Mouse (Mus musculus): ENCODE measurements around the gene Shisa9. TPM values are rescaled to one million over a fixed set of nuclear protein-coding genes. Genes with fewer than 3 reads are reported as not detected.
A peak's percentile ranks its signal among the peaks of the same experiment; 100 is the strongest.

Gene Shisa9
- polyA plus RNA-seq, 1 experiment from 2014 or later: 0.51 TPM

- Histone ChIP-seq H3K36me3 (ENCODE audit: insufficient read depth, low read length) (no peaks in the 10 kb centered on the region), H3K27me3 (ENCODE audit: insufficient read depth, low read length) (no peaks in the 10 kb centered on the region), H3K9me3 (replicated peaks; ENCODE audit: low read length) (no peaks in the 10 kb centered on the region), H3K9ac (ENCODE audit: low read depth, low read length) (no peak overlapping the region), H3K4me1 (replicated peaks; ENCODE audit: insufficient read depth, low read length) (no peaks in the 10 kb centered on the region), H3K4me3 (replicated peaks; ENCODE audit: low read depth, low read length) (no peak overlapping the region), H3K27ac (no peak overlapping the region), H3K4me2 (ENCODE audit: low read length) (no peak overlapping the region)
- 80% methylated on average over 3 of the region's 3 CpGs for WGBS
- DNase-seq (ENCODE audit: low spot score) (no peak), ATAC-seq (replicated peaks; ENCODE audit: low FRiP score, low read depth) (no peak)
- no peak for TF ChIP-seq CTCF (IDR thresholded peaks at IDR 0.05; ENCODE audit: low read depth)
Measured at GRCm38 (mm10) chr16:12307318-12307965, 323.5 kb downstream of the Shisa9 start.

GRCm38 (mm10) chr16:12309826-12310225, 325.9 kb downstream of the Shisa9 start:
- Histone ChIP-seq H3K9ac (ENCODE audit: low read depth, low read length) (no peak overlapping the region), H3K27ac (no peak overlapping the region), H3K9me3 (replicated peaks; ENCODE audit: low read length) (no peaks in the 10 kb centered on the region), H3K4me1 (replicated peaks; ENCODE audit: insufficient read depth, low read length) (no peaks in the 10 kb centered on the region), H3K4me2 (ENCODE audit: low read length) (no peak overlapping the region), H3K4me3 (replicated peaks; ENCODE audit: low read depth, low read length) (no peak overlapping the region), H3K36me3 (ENCODE audit: insufficient read depth, low read length) (no peaks in the 10 kb centered on the region), H3K27me3 (ENCODE audit: insufficient read depth, low read length) (no peaks in the 10 kb centered on the region)
- DNase-seq (ENCODE audit: low spot score): peak; percentile 36
- peak; percentile 65 for ATAC-seq (replicated peaks; ENCODE audit: low FRiP score, low read depth)
- no peak for TF ChIP-seq CTCF (IDR thresholded peaks at IDR 0.05; ENCODE audit: low read depth)

GRCm38 (mm10) chr16:12315627-12316026, 331.7 kb downstream of the Shisa9 start:
- no peak for TF ChIP-seq CTCF (IDR thresholded peaks at IDR 0.05; ENCODE audit: low read depth)
- no peaks in the 10 kb centered on the region for H3K27me3 ChIP-seq (ENCODE audit: insufficient read depth, low read length)
- no peak for ATAC-seq (replicated peaks; ENCODE audit: low FRiP score, low read depth)
- H3K27ac ChIP-seq: no peak overlapping the region
- no peak for DNase-seq (ENCODE audit: low spot score)
- H3K4me3 ChIP-seq (replicated peaks; ENCODE audit: low read depth, low read length): no peak overlapping the region
- no peak overlapping the region for H3K9ac ChIP-seq (ENCODE audit: low read depth, low read length)
- H3K36me3 ChIP-seq (ENCODE audit: insufficient read depth, low read length): no peaks in the 10 kb centered on the region
- no peaks in the 10 kb centered on the region for H3K4me1 ChIP-seq (replicated peaks; ENCODE audit: insufficient read depth, low read length)
- no peaks in the 10 kb centered on the region for H3K9me3 ChIP-seq (replicated peaks; ENCODE audit: low read length)
- no peak overlapping the region for H3K4me2 ChIP-seq (ENCODE audit: low read length)

Other genes starting within 250 kb of the Shisa9 start
- gene Cpped1, start 74.7 kb upstream of the Shisa9 start, polyA plus RNA-seq (2015; fragmentation: Nextera tagmentation; extraction: Ambion mirVana): 37.5 and 39.3 TPM in 2 replicates